Mouse (Mus musculus) ES-Bruce4 (cell line): Measurements from ENCODE around the gene Fbh1. TPM values are rescaled to one million over a fixed set of nuclear protein-coding genes. Genes with fewer than 3 reads are reported as not detected.

Source experiments
- H3K27ac ChIP-seq: 2 replicates; pipeline ENCODE4 v1.5.1; 2012; ENCODE audit warnings: low read length, inconsistent platforms; ENCODE audit not compliant: insufficient read depth
- H3K27me3 ChIP-seq: 2 replicates; pipeline ENCODE4 v1.6.1; 2012; ENCODE audit warnings: mild to moderate bottlenecking, low read length, inconsistent platforms; ENCODE audit not compliant: control insufficient read depth, poor library complexity, insufficient read depth, severe bottlenecking
- H3K36me3 ChIP-seq: 2 replicates; pipeline ENCODE4 v1.6.1; 2012; ENCODE audit warnings: inconsistent platforms, mild to moderate bottlenecking, low read length, moderate library complexity; ENCODE audit not compliant: control insufficient read depth, poor library complexity, insufficient read depth, severe bottlenecking
- H3K4me1 ChIP-seq: one replicate; pipeline ENCODE4 v1.8.1; 2011; ENCODE audit warnings: low read length; ENCODE audit not compliant: control insufficient read depth, insufficient read depth
- H3K4me3 ChIP-seq: 2 replicates; pipeline ENCODE4 v1.5.1; 2011; ENCODE audit warnings: low read depth, mild to moderate bottlenecking, low read length
- H3K9ac ChIP-seq: 2 replicates; pipeline ENCODE4 v1.6.1; 2012; ENCODE audit warnings: low read depth, mild to moderate bottlenecking, inconsistent platforms; ENCODE audit not compliant: poor library complexity, severe bottlenecking
- H3K9me3 ChIP-seq: replicated peaks from 2 replicates; pipeline ENCODE4 v1.6.1; 2012; ENCODE audit warnings: mild to moderate bottlenecking, low read length, inconsistent platforms; ENCODE audit not compliant: control insufficient read depth, poor library complexity, insufficient read depth, severe bottlenecking
- CTCF ChIP-seq: IDR thresholded peaks from one replicate; pipeline ENCODE4 v1.8.1; 2011; ENCODE audit warnings: low read depth, low read length
- EP300 ChIP-seq: IDR thresholded peaks from 2 replicates; pipeline ENCODE4 v1.6.1; 2011; ENCODE audit warnings: low read depth, low read length; ENCODE audit not compliant: insufficient read depth
- POLR2A ChIP-seq: IDR thresholded peaks from one replicate; pipeline ENCODE4 v1.8.1; 2011; ENCODE audit warnings: low read length; ENCODE audit not compliant: insufficient read depth
- polyA plus RNA-seq: library from polyadenylated mRNA; stranded (reverse); fragments of >200 nt; gene quantifications from 2 replicates; pipeline ENCODE4 v1.2.4, GENCODE M21; 2011; ENCODE audit warnings: low read depth; ENCODE audit not compliant: missing spikeins, insufficient read depth, insufficient read length

The Fbh1 gene
- polyA plus RNA-seq, 1 experiment, result 87.9 TPM

GRCm38 (mm10) chr2:11767161-11767545, 10.2 kb downstream of the Fbh1 start:
- H3K27me3 ChIP-seq, result no peaks in the 10 kb centered on the region
- TF ChIP-seq CTCF (no peak), EP300 (no peak), POLR2A (no peak)
- no peaks in the 10 kb centered on the region for H3K9me3 ChIP-seq
- H3K9ac ChIP-seq, result no peak overlapping the region
- no peak overlapping the region for H3K27ac ChIP-seq
- peaks cover 15% of the 10 kb centered on the region for H3K36me3 ChIP-seq
- H3K4me3 ChIP-seq, result no peak overlapping the region
- no peaks in the 10 kb centered on the region for H3K4me1 ChIP-seq

- H3K27me3 ChIP-seq, result no peaks in the 10 kb centered on the region
- TF ChIP-seq CTCF (no peak), POLR2A (no peak)
- H3K4me3 ChIP-seq, result no peak overlapping the region
- H3K9ac ChIP-seq, result no peak overlapping the region
- peaks cover 15% of the 10 kb centered on the region for H3K36me3 ChIP-seq
- no peaks in the 10 kb centered on the region for H3K4me1 ChIP-seq
- no peak overlapping the region for H3K27ac ChIP-seq
- no peaks in the 10 kb centered on the region for H3K9me3 ChIP-seq
Observed at GRCm38 (mm10) chr2:11766485-11767160, 10.8 kb downstream of the Fbh1 start.

GRCm38 (mm10) chr2:11765694-11766093, 11.7 kb downstream of the Fbh1 start:
- no peak overlapping the region for H3K9ac ChIP-seq
- no peak for TF ChIP-seq POLR2A
- TF ChIP-seq EP300, result no peak
- TF ChIP-seq CTCF, result no peak
- H3K27ac ChIP-seq, result no peak overlapping the region
- no peaks in the 10 kb centered on the region for H3K4me1 ChIP-seq
- peaks cover 15% of the 10 kb centered on the region for H3K36me3 ChIP-seq
- no peaks in the 10 kb centered on the region for H3K9me3 ChIP-seq
- no peak overlapping the region for H3K4me3 ChIP-seq
- no peaks in the 10 kb centered on the region for H3K27me3 ChIP-seq

- TF ChIP-seq POLR2A (no peak), EP300 (no peak), CTCF (no peak)
- no peak overlapping the region for H3K4me3 ChIP-seq
- H3K27ac ChIP-seq, result no peak overlapping the region
- H3K4me1 ChIP-seq, result no peaks in the 10 kb centered on the region
- peaks cover 25% of the 10 kb centered on the region for H3K36me3 ChIP-seq
- no peaks in the 10 kb centered on the region for H3K27me3 ChIP-seq
- H3K9ac ChIP-seq, result no peak overlapping the region
- no peaks in the 10 kb centered on the region for H3K9me3 ChIP-seq
Observed at GRCm38 (mm10) chr2:11762541-11762940, 14.8 kb downstream of the Fbh1 start.

- TF ChIP-seq POLR2A (no peak), CTCF (no peak), EP300 (no peak)
- no peaks in the 10 kb centered on the region for H3K27me3 ChIP-seq
- no peaks in the 10 kb centered on the region for H3K4me1 ChIP-seq
- no peak overlapping the region for H3K4me3 ChIP-seq
- no peak overlapping the region for H3K9ac ChIP-seq
- H3K27ac ChIP-seq, result no peak overlapping the region
- no peaks in the 10 kb centered on the region for H3K9me3 ChIP-seq
- peaks cover 11% of the 10 kb centered on the region for H3K36me3 ChIP-seq
Observed at GRCm38 (mm10) chr2:11739516-11740051, 37.8 kb downstream of the Fbh1 start.

- H3K9me3 ChIP-seq, result no peaks in the 10 kb centered on the region
- peaks cover 9% of the 10 kb centered on the region for H3K36me3 ChIP-seq
- no peak overlapping the region for H3K4me3 ChIP-seq
- no peaks in the 10 kb centered on the region for H3K4me1 ChIP-seq
- H3K9ac ChIP-seq, result no peak overlapping the region
- H3K27ac ChIP-seq, result no peak overlapping the region
- TF ChIP-seq CTCF (no peak), POLR2A (no peak), EP300 (no peak)
- H3K27me3 ChIP-seq, result no peaks in the 10 kb centered on the region
Observed at GRCm38 (mm10) chr2:11738794-11739193, 38.6 kb downstream of the Fbh1 start.
